Mouse (Mus musculus) kidney, adult 10 weeks (tissue): ENCODE results near the gene Krtap4-2. TPM values are rescaled to one million over a fixed set of nuclear protein-coding genes. Genes with fewer than 3 reads are reported as not detected.

Source experiments
- polyA plus RNA-seq: library from polyadenylated mRNA; stranded (reverse); fragments of 350-450 nt; fragmentation: Illumina TruSeq; extraction: RNeasy Lipid Tissue Mini Kit (QIAGEN cat#74804); gene quantifications from one replicate; pipeline ENCODE4 v1.2.3, GENCODE M21; 2014; ENCODE audit warnings: low read depth, low replicate concordance

The Krtap4-2 gene
- polyA plus RNA-seq, result not detected

DNA sequence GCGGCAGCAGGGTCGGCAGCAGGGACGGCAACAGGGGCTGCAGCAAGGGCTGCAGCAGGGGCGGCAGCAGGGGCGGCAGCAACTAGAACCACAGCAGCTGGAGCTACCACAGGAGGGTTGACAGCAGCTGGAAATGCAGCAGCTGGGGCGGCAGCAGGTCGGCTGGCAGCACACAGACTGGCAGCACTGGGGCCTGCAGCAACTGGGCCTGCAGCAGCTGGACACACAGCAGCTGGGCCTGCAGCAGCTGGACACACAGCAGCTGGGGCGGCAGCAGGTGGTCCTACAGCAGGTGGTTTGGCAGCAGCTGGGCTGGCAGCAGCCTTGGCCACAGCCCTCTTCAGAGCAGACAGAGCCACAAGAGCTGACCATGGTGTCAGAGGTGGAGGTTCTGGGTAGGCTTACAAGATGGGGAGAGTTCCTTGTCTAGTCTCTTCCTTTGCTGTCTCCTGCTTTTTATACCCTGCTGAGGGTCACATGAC lies at the start of gene Krtap4-2:
TSS of gene Krtap4-2 (minus strand) at position 432 of the 482 bp plus-strand sequence.

GRCm38 (mm10) chr11:99665860-99666259 lies 31.0 kb upstream of the Krtap4-2 start, which contains the start of gene Krtap4-6:
TSS of gene Krtap4-6 (minus strand) at chr11:99665960.

DNA sequence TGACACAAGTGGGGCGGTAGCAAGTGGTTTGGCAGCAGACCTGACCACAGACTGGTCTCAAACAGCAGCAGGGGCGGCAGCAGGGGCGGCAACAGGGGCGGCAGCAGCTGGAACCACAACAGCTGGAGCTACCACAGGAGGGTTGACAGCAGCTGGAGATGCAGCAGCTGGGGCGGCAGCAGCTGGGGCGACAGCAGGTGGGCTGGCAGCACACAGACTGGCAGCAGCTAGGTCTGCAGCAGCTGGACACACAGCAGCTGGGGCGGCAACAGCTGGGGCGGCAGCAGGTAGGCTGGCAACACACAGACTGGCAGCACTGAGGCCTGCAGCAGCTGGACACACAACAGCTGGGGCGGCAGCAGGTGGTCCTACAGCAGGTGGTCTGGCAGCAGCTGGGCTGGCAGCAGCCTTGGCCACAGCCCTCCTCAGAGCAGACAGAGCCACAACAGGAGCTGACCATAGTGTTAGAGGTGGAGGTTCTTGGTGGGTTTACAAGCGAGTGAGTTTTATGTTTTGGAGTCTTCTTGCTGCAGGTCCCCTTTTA lies 23.7 kb upstream of the Krtap4-2 start, which contains the start of gene Gm11563:
TSS of gene Gm11563 (minus strand) at position 494 of the 544 bp plus-strand sequence.

DNA sequence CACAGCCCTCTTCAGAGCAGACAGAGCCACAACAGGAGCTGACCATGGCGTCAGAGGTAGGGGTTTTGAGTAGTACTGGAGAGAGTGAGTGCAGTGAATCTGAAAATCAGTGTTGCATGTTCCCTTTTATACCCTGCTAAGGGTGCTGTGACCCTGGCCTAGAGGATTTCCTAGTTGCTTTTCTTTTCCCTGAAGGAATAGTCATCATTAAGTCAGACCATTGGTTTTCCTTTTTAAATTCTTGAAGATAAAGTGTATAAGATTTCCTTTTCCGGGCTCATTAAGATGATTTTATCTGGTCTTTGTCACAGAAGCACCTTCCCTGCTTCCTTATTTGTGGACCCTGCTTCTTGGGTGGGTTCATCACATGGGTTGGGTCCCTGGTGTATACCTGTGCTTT lies 15.3 kb upstream of the Krtap4-2 start, which contains the start of gene Gm11555:
TSS of gene Gm11555 (minus strand) at position 101 of the 400 bp plus-strand sequence.

GRCm38 (mm10) chr11:99643635-99644139 lies 8.8 kb upstream of the Krtap4-2 start, which contains the start of gene Krtap4-7:
TSS of gene Krtap4-7 (minus strand) at chr11:99644089.

GRCm38 (mm10) chr11:99628138-99628537 lies 6.7 kb downstream of the Krtap4-2 start, which contains the start of gene Krtap4-1:
TSS of gene Krtap4-1 (minus strand) at chr11:99628238.

DNA sequence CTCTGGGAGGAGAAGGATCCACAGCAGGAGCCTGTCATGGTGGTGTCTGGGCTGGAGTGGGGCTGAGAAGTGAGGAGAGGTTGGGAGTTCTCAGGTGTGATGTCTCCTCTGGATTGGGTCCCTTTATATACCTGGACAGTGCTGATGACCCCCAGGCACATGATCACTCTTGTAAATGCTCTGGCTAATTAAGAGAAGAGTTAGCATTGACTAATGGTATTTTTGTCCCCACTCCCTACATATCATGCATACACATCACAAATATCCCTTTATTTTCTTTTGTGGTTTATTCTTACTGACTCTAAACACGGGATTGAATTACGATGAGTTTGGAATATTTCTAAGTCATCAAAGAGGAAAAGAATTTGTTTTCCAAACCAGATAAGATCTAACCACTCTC lies 14.5 kb downstream of the Krtap4-2 start, which contains the start of gene Gm11562:
TSS of gene Gm11562 (minus strand) at position 101 of the 400 bp plus-strand sequence.

GRCm38 (mm10) chr11:99614796-99615363 lies 20.0 kb downstream of the Krtap4-2 start, which contains the start of gene Krtap2-4:
TSS of gene Krtap2-4 (minus strand) at chr11:99614846.

DNA sequence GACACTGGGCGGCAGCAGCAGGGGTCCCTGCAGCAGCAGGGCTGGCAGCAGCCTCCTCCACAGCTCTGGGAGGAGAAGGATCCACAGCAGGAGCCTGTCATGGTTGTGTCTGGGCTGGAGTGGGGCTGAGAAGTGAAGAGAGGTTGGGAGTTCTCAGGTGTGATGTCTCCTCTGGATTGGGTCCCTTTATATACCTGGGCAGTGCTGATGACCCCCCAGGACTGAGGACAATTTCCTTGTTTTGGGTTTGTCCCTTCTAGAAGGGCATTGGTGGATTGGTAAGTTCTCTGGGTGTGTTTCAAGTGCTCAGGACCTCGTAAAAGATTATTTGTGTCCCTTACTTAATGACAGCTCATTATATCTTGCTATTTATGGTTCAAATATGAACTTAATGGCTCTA lies 24.8 kb downstream of the Krtap4-2 start, which contains the start of gene Gm11937:
TSS of gene Gm11937 (minus strand) at position 101 of the 400 bp plus-strand sequence.

GRCm38 (mm10) chr11:99603208-99603607 lies 31.7 kb downstream of the Krtap4-2 start, which contains the start of gene Gm11938:
TSS of gene Gm11938 (minus strand) at chr11:99603308.

DNA sequence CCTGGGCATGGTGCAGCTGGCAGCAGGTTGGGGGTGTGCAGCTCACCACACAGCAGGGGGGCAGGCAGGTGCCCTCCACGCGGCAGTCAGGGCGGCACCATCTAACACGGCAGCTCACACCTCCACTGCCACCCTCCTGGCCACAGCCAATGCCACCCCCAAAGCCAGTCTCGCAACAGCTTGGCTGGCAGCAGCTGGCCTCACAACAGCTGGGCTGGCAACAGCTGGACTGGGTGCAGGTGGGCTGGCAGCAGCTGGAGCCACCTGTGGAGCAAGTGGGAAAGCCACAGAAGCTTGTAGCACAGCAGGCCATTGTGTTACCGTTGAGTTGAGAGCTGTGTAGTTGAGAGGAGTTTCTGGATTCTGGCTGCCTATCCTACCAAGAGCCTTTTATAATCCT lies 37.1 kb downstream of the Krtap4-2 start, which contains the start of gene Krtap9-3:
TSS of gene Krtap9-3 (minus strand) at position 364 of the 400 bp plus-strand sequence.

GRCm38 (mm10) chr11:99590981-99591380 lies 43.9 kb downstream of the Krtap4-2 start, which contains the start of gene Krtap1-3:
TSS of gene Krtap1-3 (minus strand) at chr11:99591339.

Other genes with a start within 250 kb of the Krtap4-2 start
- 20.3 TPM for gene Krt10, start 245.7 kb downstream of the Krtap4-2 start, polyA plus RNA-seq
- gene Krt12, start 212.8 kb downstream of the Krtap4-2 start, polyA plus RNA-seq, result not detected
- 0.53 TPM for gene Krt20, start 196.9 kb downstream of the Krtap4-2 start, polyA plus RNA-seq
- 2.7 TPM for gene Krt23, start 141.9 kb downstream of the Krtap4-2 start, polyA plus RNA-seq
- not detected for gene Krt39, start 113.7 kb downstream of the Krtap4-2 start, polyA plus RNA-seq
- not detected for gene Krt40, start 91.9 kb downstream of the Krtap4-2 start, polyA plus RNA-seq
- gene Krtap3-3, start 84.2 kb downstream of the Krtap4-2 start, polyA plus RNA-seq, result not detected
- not detected for gene Krtap3-2, start 78.2 kb downstream of the Krtap4-2 start, polyA plus RNA-seq
- gene Gm11939, start 75.6 kb downstream of the Krtap4-2 start, polyA plus RNA-seq, result not detected
- gene Krtap3-1, start 68.5 kb downstream of the Krtap4-2 start, polyA plus RNA-seq, result not detected
- gene Krtap1-5, start 54.1 kb downstream of the Krtap4-2 start, polyA plus RNA-seq, result not detected
- gene Krtap1-4, start 51.4 kb downstream of the Krtap4-2 start, polyA plus RNA-seq, result not detected
- gene Krtap1-3, start 43.7 kb downstream of the Krtap4-2 start, polyA plus RNA-seq, result not detected
- not detected for gene Krtap9-3, start 37.0 kb downstream of the Krtap4-2 start, polyA plus RNA-seq
- gene Gm11938, start 31.8 kb downstream of the Krtap4-2 start, polyA plus RNA-seq, result not detected
- not detected for gene Gm11937, start 24.9 kb downstream of the Krtap4-2 start, polyA plus RNA-seq
- gene Krtap2-4, start 20.2 kb downstream of the Krtap4-2 start, polyA plus RNA-seq, result not detected
- not detected for gene Gm11562, start 14.6 kb downstream of the Krtap4-2 start, polyA plus RNA-seq
- not detected for gene Krtap4-1, start 6.8 kb downstream of the Krtap4-2 start, polyA plus RNA-seq
- gene Krtap4-7, start 9.0 kb upstream of the Krtap4-2 start, polyA plus RNA-seq, result not detected
- gene Gm11555, start 15.2 kb upstream of the Krtap4-2 start, polyA plus RNA-seq, result not detected
- not detected for gene Gm11563, start 23.9 kb upstream of the Krtap4-2 start, polyA plus RNA-seq
- gene Krtap4-6, start 30.9 kb upstream of the Krtap4-2 start, polyA plus RNA-seq, result not detected
- gene Gm14190, start 55.7 kb upstream of the Krtap4-2 start, polyA plus RNA-seq, result not detected
- not detected for gene Gm14180, start 99.2 kb upstream of the Krtap4-2 start, polyA plus RNA-seq
- not detected for gene Gm11595, start 137.8 kb upstream of the Krtap4-2 start, polyA plus RNA-seq
- gene Krtap4-8, start 145.6 kb upstream of the Krtap4-2 start, polyA plus RNA-seq, result not detected
- not detected for gene Krtap4-9, start 150.1 kb upstream of the Krtap4-2 start, polyA plus RNA-seq
- not detected for gene Gm11596, start 158.4 kb upstream of the Krtap4-2 start, polyA plus RNA-seq
- gene Gm11569, start 163.8 kb upstream of the Krtap4-2 start, polyA plus RNA-seq, result not detected
- not detected for gene Gm11554, start 169.4 kb upstream of the Krtap4-2 start, polyA plus RNA-seq
- not detected for gene Krtap4-13, start 174.8 kb upstream of the Krtap4-2 start, polyA plus RNA-seq
- not detected for gene Gm11564, start 180.6 kb upstream of the Krtap4-2 start, polyA plus RNA-seq
- not detected for gene 2300003K06Rik, start 203.0 kb upstream of the Krtap4-2 start, polyA plus RNA-seq
- gene Krtap4-16, start 216.5 kb upstream of the Krtap4-2 start, polyA plus RNA-seq, result not detected
- gene Gm11568, start 222.8 kb upstream of the Krtap4-2 start, polyA plus RNA-seq, result not detected
- gene Gm11559, start 229.4 kb upstream of the Krtap4-2 start, polyA plus RNA-seq, result not detected
- not detected for gene Krtap9-1, start 238.3 kb upstream of the Krtap4-2 start, polyA plus RNA-seq
- gene Gm11567, start 244.1 kb upstream of the Krtap4-2 start, polyA plus RNA-seq, result not detected